Mouse (Mus musculus): ENCODE measurements at regions not wholly inside any gene's neighbourhood (a gene's known extent, or its start where the extent isn't known, plus 50 kb on each side); places are given as distances from the start of the nearest gene placed in this dataset.
A peak's percentile ranks its signal among the peaks of the same experiment; 100 is the strongest.

DNA sequence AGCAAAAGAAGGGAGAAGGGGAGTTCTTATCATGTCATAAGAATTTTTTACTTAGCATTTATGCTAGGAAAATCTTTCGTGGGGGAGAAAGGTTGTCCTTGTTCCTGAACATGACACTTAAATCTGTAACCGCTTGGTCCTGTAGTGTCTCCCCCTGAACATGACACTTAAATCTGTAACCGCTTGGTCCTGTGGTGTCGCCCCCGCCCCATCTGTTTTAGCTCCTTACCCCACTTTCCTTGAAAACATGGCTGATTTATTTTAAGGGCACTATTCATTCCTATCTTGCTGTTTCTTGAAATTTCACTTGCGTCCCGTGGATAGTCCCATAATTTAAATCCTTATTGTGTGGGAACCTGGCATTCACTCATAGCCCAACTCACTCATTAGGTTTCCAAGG, 82.2 kb downstream of the Rap2a start:
- no peaks in the 10 kb centered on the region for H3K27me3 ChIP-seq (ENCODE audit: control insufficient read depth, insufficient read depth, low read depth, low read length)
- no peak overlapping the region for H3K27ac ChIP-seq (ENCODE audit: low read length)
- no peaks in the 10 kb centered on the region for H3K9me3 ChIP-seq (ENCODE audit: control insufficient read depth, low read length)
- H3K4me3 ChIP-seq (ENCODE audit: low read length): no peak overlapping the region
- WGBS: 86% methylated on average over 7 of the region's 7 CpGs
- H3K9ac ChIP-seq (ENCODE audit: low read length): no peak overlapping the region
- H3K36me3 ChIP-seq (ENCODE audit: control insufficient read depth, insufficient read depth, low read length): no peaks in the 10 kb centered on the region
- ATAC-seq (ENCODE audit: low read depth): no peak
- no peaks in the 10 kb centered on the region for H3K4me1 ChIP-seq (replicated peaks; ENCODE audit: control insufficient read depth, insufficient read depth, low read length)
- no peak overlapping the region for H3K4me2 ChIP-seq (ENCODE audit: low read depth, low read length)

DNA sequence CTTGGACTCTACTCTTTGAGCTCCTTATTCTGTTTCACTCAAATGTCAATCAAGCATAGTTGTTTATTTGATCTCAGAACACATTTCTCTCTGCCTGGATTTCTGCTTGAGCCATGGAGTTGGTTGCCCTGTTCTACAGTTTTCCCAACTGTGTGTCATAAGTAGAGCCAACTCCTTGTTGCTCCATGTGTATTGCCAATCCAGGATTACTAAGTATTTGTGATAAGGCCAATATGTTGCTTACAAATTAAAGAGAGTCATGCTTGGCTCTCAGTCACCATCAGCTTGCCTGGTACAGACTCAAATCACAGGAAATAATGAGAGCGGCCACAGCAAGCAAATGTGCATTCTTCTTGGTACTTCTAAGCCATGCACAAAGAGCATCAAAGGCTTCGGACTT, 82.7 kb downstream of the Rap2a start:
- Histone ChIP-seq H3K4me3 (ENCODE audit: low read length) (no peak overlapping the region), H3K4me1 (replicated peaks; ENCODE audit: control insufficient read depth, insufficient read depth, low read length) (no peaks in the 10 kb centered on the region), H3K27ac (ENCODE audit: low read length) (no peak overlapping the region), H3K9ac (ENCODE audit: low read length) (no peak overlapping the region), H3K9me3 (ENCODE audit: control insufficient read depth, low read length) (no peaks in the 10 kb centered on the region), H3K27me3 (ENCODE audit: control insufficient read depth, insufficient read depth, low read depth, low read length) (no peaks in the 10 kb centered on the region), H3K36me3 (ENCODE audit: control insufficient read depth, insufficient read depth, low read length) (no peaks in the 10 kb centered on the region), H3K4me2 (ENCODE audit: low read depth, low read length) (no peak overlapping the region)
- whole genome bisulfite sequencing: 91% methylated on average over 2 of the region's 2 CpGs
- ATAC-seq (ENCODE audit: low read depth): no peak

DNA sequence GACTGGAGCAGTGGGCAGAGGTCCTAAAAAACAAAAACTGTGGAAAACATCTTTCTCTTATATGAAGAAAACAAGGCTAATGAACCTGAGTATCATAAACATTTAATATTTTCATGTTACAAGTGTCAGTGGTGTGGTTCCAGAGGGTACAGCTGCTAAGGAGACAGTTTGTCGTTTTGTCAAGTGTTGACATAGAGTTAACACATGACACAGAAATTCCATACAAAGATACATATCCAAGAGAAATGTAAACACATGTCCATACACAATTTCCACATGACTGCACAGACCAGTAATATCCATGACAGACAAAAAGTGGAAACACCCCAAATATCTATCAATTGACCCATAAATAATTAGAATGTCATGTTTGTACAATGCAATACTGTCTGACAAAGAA, 88.7 kb downstream of the Rap2a start:
- peak; percentile 57; the same call in 1 of the 2 replicates for ATAC-seq (ENCODE audit: low read depth)
- WGBS: 36% methylated on average over 1 of the region's 1 CpGs
- Histone ChIP-seq H3K9ac (ENCODE audit: low read length) (no peak overlapping the region), H3K27me3 (ENCODE audit: control insufficient read depth, insufficient read depth, low read depth, low read length) (no peaks in the 10 kb centered on the region), H3K4me3 (ENCODE audit: low read length) (no peak overlapping the region), H3K4me2 (ENCODE audit: low read depth, low read length) (no peak overlapping the region), H3K27ac (ENCODE audit: low read length) (no peak overlapping the region), H3K4me1 (replicated peaks; ENCODE audit: control insufficient read depth, insufficient read depth, low read length) (no peaks in the 10 kb centered on the region), H3K36me3 (ENCODE audit: control insufficient read depth, insufficient read depth, low read length) (no peaks in the 10 kb centered on the region), H3K9me3 (ENCODE audit: control insufficient read depth, low read length) (no peaks in the 10 kb centered on the region)

- ATAC-seq (ENCODE audit: low read depth): peak; percentile 34; the same call in 1 of the 2 replicates
- WGBS: 52% methylated on average over 4 of the region's 4 CpGs
These were observed 89.8 kb downstream of the Rap2a start for GRCm38 (mm10) chr14:120568054-120568453.

DNA sequence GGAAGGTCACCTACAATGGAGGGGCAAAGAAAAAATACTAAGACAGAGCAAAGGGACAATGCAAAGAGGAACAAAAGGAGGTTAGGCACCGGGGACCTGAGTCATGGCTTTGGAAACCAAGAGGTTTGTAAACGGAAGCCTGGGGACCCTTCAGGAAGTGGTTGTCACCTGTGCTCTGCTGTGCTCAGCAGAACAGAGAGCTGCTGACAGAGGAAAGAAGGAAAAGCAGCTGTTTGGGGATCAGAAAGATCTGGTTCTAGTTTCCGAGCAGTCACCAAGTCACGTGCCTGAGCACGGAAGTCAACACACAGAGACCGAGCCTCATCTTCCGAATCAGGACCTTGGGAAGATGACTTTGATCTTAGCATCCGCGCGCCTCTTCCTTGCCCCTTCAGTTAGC, 94.0 kb downstream of the Rap2a start:
- WGBS: 66% methylated on average over 10 of the region's 10 CpGs
- H3K27ac ChIP-seq (ENCODE audit: low read length): no peak overlapping the region
- no peak overlapping the region for H3K4me3 ChIP-seq (ENCODE audit: low read length)
- no peaks in the 10 kb centered on the region for H3K36me3 ChIP-seq (ENCODE audit: control insufficient read depth, insufficient read depth, low read length)
- no peak overlapping the region for H3K9ac ChIP-seq (ENCODE audit: low read length)
- H3K4me1 ChIP-seq (replicated peaks; ENCODE audit: control insufficient read depth, insufficient read depth, low read length): no peaks in the 10 kb centered on the region
- no peaks in the 10 kb centered on the region for H3K27me3 ChIP-seq (ENCODE audit: control insufficient read depth, insufficient read depth, low read depth, low read length)
- no peak overlapping the region for H3K4me2 ChIP-seq (ENCODE audit: low read depth, low read length)
- no peaks in the 10 kb centered on the region for H3K9me3 ChIP-seq (ENCODE audit: control insufficient read depth, low read length)
- 0 out of 2 replicates have a peak, but pooled peaks have one; percentile 26 for ATAC-seq (ENCODE audit: low read depth)

More at GRCm38 (mm10) chr14:120568054-120568453, 89.8 kb downstream of the Rap2a start:
- H3K27me3 ChIP-seq (ENCODE audit: control insufficient read depth, insufficient read depth, low read depth, low read length): no peaks in the 10 kb centered on the region
- no peak overlapping the region for H3K4me3 ChIP-seq (ENCODE audit: low read length)
- H3K4me1 ChIP-seq (replicated peaks; ENCODE audit: control insufficient read depth, insufficient read depth, low read length): no peaks in the 10 kb centered on the region
- H3K27ac ChIP-seq (ENCODE audit: low read length): no peak overlapping the region
- H3K9me3 ChIP-seq (ENCODE audit: control insufficient read depth, low read length): no peaks in the 10 kb centered on the region
- H3K36me3 ChIP-seq (ENCODE audit: control insufficient read depth, insufficient read depth, low read length): no peaks in the 10 kb centered on the region
- no peak overlapping the region for H3K9ac ChIP-seq (ENCODE audit: low read length)
- no peak overlapping the region for H3K4me2 ChIP-seq (ENCODE audit: low read depth, low read length)

DNA sequence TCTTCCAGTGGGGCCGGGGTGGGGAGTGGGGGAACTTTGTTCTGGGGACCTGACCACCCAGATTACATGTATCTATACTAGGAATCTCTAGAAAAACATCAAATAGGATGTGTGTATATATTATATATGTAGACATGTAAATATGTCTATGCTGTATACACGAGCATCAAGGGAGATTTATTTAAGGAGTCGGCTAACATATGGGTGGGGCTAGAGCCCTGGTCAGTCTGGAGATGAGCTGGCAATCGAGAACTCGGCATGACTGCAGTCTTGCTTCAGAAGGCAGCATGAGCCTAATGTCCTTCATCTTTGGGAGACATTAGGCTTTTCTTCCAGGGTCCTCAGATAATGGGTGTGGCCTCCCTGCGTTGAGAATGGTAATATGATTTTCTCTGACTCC, 97.0 kb downstream of the Rap2a start:
- no peak overlapping the region for H3K4me3 ChIP-seq (ENCODE audit: low read length)
- H3K4me1 ChIP-seq (replicated peaks; ENCODE audit: control insufficient read depth, insufficient read depth, low read length): no peaks in the 10 kb centered on the region
- H3K9me3 ChIP-seq (ENCODE audit: control insufficient read depth, low read length): no peaks in the 10 kb centered on the region
- H3K4me2 ChIP-seq (ENCODE audit: low read depth, low read length): no peak overlapping the region
- ATAC-seq (ENCODE audit: low read depth): no peak
- H3K9ac ChIP-seq (ENCODE audit: low read length): no peak overlapping the region
- H3K27me3 ChIP-seq (ENCODE audit: control insufficient read depth, insufficient read depth, low read depth, low read length): no peaks in the 10 kb centered on the region
- 46% methylated on average over 6 of the region's 6 CpGs for WGBS
- no peak overlapping the region for H3K27ac ChIP-seq (ENCODE audit: low read length)
- H3K36me3 ChIP-seq (ENCODE audit: control insufficient read depth, insufficient read depth, low read length): no peaks in the 10 kb centered on the region

DNA sequence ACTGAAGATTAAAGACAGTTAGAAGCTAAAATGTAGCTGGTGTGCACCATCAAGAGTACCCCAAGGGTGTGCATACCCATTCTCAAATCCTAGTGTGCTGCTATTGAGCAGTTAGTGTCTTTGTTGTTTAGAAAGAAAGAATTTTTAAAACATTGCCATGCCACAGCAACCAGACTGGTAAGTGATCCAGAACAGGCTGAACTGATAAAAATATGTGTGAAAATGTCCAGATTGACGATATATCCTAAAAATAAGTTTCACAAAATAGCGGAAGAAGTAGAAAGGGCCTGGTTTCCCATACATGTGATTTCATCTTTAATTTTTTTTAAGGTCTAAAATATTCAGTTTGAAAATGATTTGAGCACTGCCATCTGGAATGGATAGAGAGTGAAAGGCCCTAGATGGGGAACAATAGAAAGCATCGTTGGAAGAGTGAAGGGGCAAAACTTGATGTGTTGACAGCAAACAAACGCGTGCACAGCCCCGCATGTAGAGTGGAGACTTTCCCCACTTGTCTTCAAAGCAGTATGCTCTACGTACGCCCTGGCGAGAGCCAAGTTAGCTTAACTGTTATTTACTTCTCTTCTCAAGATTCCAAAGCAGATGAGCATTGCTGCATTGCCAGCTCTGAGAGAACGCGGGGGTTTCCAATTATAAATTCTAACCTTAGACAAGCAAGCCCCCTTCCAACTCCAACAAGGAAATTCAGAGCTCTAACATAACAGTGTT, 100.3 kb downstream of the Rap2a start:
- no peaks in the 10 kb centered on the region for H3K9me3 ChIP-seq (ENCODE audit: control insufficient read depth, low read length)
- ATAC-seq (ENCODE audit: low read depth): no peak
- no peak overlapping the region for H3K4me2 ChIP-seq (ENCODE audit: low read depth, low read length)
- no peak overlapping the region for H3K27ac ChIP-seq (ENCODE audit: low read length)
- WGBS: 66% methylated on average over 11 of the region's 11 CpGs
- no peak overlapping the region for H3K4me3 ChIP-seq (ENCODE audit: low read length)
- no peak overlapping the region for H3K9ac ChIP-seq (ENCODE audit: low read length)
- no peaks in the 10 kb centered on the region for H3K4me1 ChIP-seq (replicated peaks; ENCODE audit: control insufficient read depth, insufficient read depth, low read length)
- H3K27me3 ChIP-seq (ENCODE audit: control insufficient read depth, insufficient read depth, low read depth, low read length): no peaks in the 10 kb centered on the region
- H3K36me3 ChIP-seq (ENCODE audit: control insufficient read depth, insufficient read depth, low read length): no peaks in the 10 kb centered on the region

DNA sequence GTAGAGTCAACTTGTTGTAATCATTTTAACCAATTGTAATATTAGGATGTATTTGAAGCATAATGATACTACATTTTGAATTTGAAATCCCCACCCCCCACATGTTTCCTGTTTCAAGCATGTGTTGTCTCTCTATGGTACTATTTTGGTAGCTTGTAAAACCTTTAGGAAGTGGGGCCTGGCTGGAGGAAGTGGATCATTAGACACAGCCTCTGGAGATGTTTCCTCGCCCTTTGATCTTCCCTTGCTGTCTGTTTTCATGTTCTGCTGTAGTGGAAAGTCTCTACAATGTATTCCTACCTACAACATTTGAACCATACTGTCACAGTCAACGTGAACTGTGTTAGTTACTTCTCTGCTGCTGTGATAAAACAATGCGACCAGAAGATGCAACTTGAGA, 105.6 kb downstream of the Rap2a start:
- Histone ChIP-seq H3K9me3 (ENCODE audit: control insufficient read depth, low read length) (no peaks in the 10 kb centered on the region), H3K36me3 (ENCODE audit: control insufficient read depth, insufficient read depth, low read length) (no peaks in the 10 kb centered on the region), H3K4me1 (replicated peaks; ENCODE audit: control insufficient read depth, insufficient read depth, low read length) (no peaks in the 10 kb centered on the region), H3K27me3 (ENCODE audit: control insufficient read depth, insufficient read depth, low read depth, low read length) (no peaks in the 10 kb centered on the region), H3K27ac (ENCODE audit: low read length) (no peak overlapping the region), H3K9ac (ENCODE audit: low read length) (no peak overlapping the region), H3K4me3 (ENCODE audit: low read length) (no peak overlapping the region), H3K4me2 (ENCODE audit: low read depth, low read length) (no peak overlapping the region)
- peak; percentile 17; the same call in 1 of the 2 replicates for ATAC-seq (ENCODE audit: low read depth)
- WGBS: 65% methylated on average over 3 of the region's 3 CpGs

GRCm38 (mm10) chr14:120592191-120592590, 113.9 kb downstream of the Rap2a start:
- Histone ChIP-seq H3K36me3 (ENCODE audit: control insufficient read depth, insufficient read depth, low read length) (no peaks in the 10 kb centered on the region), H3K27ac (ENCODE audit: low read length) (no peak overlapping the region), H3K9me3 (ENCODE audit: control insufficient read depth, low read length) (no peaks in the 10 kb centered on the region), H3K4me3 (ENCODE audit: low read length) (no peak overlapping the region), H3K9ac (ENCODE audit: low read length) (no peak overlapping the region), H3K4me1 (replicated peaks; ENCODE audit: control insufficient read depth, insufficient read depth, low read length) (no peaks in the 10 kb centered on the region), H3K4me2 (ENCODE audit: low read depth, low read length) (no peak overlapping the region), H3K27me3 (ENCODE audit: control insufficient read depth, insufficient read depth, low read depth, low read length) (no peaks in the 10 kb centered on the region)
- no peak for ATAC-seq (ENCODE audit: low read depth)
- 76% methylated on average over 2 of the region's 2 CpGs for WGBS
